Mouse (Mus musculus) hindbrain, embryonic 11.5 days (tissue): ENCODE data around the gene Wdr62. TPM values are rescaled to one million over a fixed set of nuclear protein-coding genes. Genes with fewer than 3 reads are reported as not detected.

Source experiments
- ATAC-seq: fragments of 200-750 bp; cut with Nextera tagmentation; 2 replicates; pipeline ENCODE4 v1.8.0; 2017; ENCODE audit warnings: mild to moderate bottlenecking, moderate TSS enrichment, moderate library complexity; ENCODE audit not compliant: low FRiP score
- DNase-seq: peaks from one replicate; pipeline ENCODE4 v3.0.0-alpha.2; 2015; ENCODE audit warnings: low spot score
- H3K27ac ChIP-seq: fragments of 300-500 bp; sonication (generic); 2 replicates; pipeline ENCODE4 v1.5.1; 2014; ENCODE audit warnings: mild to moderate bottlenecking, low read depth, low read length
- H3K27me3 ChIP-seq: fragments of 300-500 bp; sonication (generic); 2 replicates; pipeline ENCODE4 v1.6.1; 2014; ENCODE audit warnings: mild to moderate bottlenecking, low read length, moderate library complexity, mixed read lengths; ENCODE audit not compliant: control insufficient read depth, insufficient read depth
- H3K36me3 ChIP-seq: fragments of 300-500 bp; sonication (generic); 2 replicates; pipeline ENCODE4 v1.6.1; 2014; ENCODE audit warnings: mild to moderate bottlenecking, low read length, moderate library complexity, mixed read lengths; ENCODE audit not compliant: control insufficient read depth, insufficient read depth
- H3K4me1 ChIP-seq: fragments of 300-500 bp; sonication (generic); replicated peaks from 2 replicates; pipeline ENCODE4 v1.6.1; 2014; ENCODE audit warnings: low read length, mixed read lengths; ENCODE audit not compliant: control insufficient read depth, insufficient read depth
- H3K4me2 ChIP-seq: fragments of 300-500 bp; sonication (generic); replicated peaks from 2 replicates; pipeline ENCODE4 v1.6.1; 2014; ENCODE audit warnings: mild to moderate bottlenecking, low read depth, low read length
- H3K4me3 ChIP-seq: fragments of 300-500 bp; sonication (generic); 2 replicates; pipeline ENCODE4 v1.5.1; 2014; ENCODE audit warnings: low read depth, low read length
- H3K9ac ChIP-seq: fragments of 300-500 bp; sonication (generic); 2 replicates; pipeline ENCODE4 v1.6.1; 2014; ENCODE audit warnings: low read depth, low read length
- H3K9me3 ChIP-seq: fragments of 300-500 bp; sonication (generic); 2 replicates; pipeline ENCODE4 v1.6.1; 2016; ENCODE audit warnings: low read length; ENCODE audit not compliant: control insufficient read depth
- WGBS: fragments of 180-500 bp; shearing (Covaris S2); extraction: QIAGEN DNeasy Blood & Tissue Kit; methylation state at CpG from one replicate; pipeline ENCODE4 v1.1.7; 2014; 5-methylcytosine and 5-hydroxymethylcytosine counted together
- polyA plus RNA-seq: library from polyadenylated mRNA; unstranded; fragments of >200 nt; fragmentation: Nextera tagmentation; extraction: Ambion mirVana; gene quantifications from 2 replicates; pipeline ENCODE4 v1.2.1, GENCODE M21; 2014

Gene Wdr62
- polyA plus RNA-seq, result 5.9 and 8.5 TPM in 2 replicates

- WGBS, result under 1% methylated on average over 49 of the region's 49 CpGs
- H3K27me3 ChIP-seq, result no peaks in the 10 kb centered on the region
- H3K4me3 ChIP-seq, result peak within 1 kb of the TSS; percentile 67
- ATAC-seq (peak; percentile 98), DNase-seq (peak; percentile 94)
- peak within 1 kb of the TSS; percentile 59 for H3K9ac ChIP-seq
- no peaks in the 10 kb centered on the region for H3K9me3 ChIP-seq
- H3K36me3 ChIP-seq, result no peaks in the 10 kb centered on the region
- H3K4me1 ChIP-seq, result no peaks in the 10 kb centered on the region
- H3K4me2 ChIP-seq, result peak within 1 kb of the TSS; percentile 79
- peak within 1 kb of the TSS; percentile 84 for H3K27ac ChIP-seq
Observed at GRCm38 (mm10) chr7:30279951-30280669, at the start of gene Wdr62, which contains the start of gene Thap8. Wdr62 (minus strand) TSS chr7:30280419. Thap8 (plus strand) TSS chr7:30280094.

GRCm38 (mm10) chr7:30328379-30328778 lies 48.2 kb upstream of the Wdr62 start:
- H3K27me3 ChIP-seq, result peaks cover 3% of the 10 kb centered on the region; the same call in 1 of the 2 replicates

GRCm38 (mm10) chr7:30327140-30327539 lies 46.9 kb upstream of the Wdr62 start:
- ATAC-seq (no peak), DNase-seq (no peak)
- Histone ChIP-seq H3K36me3 (no peaks in the 10 kb centered on the region), H3K4me3 (no peak overlapping the region), H3K9me3 (no peaks in the 10 kb centered on the region), H3K27me3 (no peaks in the 10 kb centered on the region), H3K9ac (no peak overlapping the region), H3K4me2 (no peak overlapping the region), H3K4me1 (no peaks in the 10 kb centered on the region; the same call in 1 of the 2 replicates), H3K27ac (no peak overlapping the region)
- 57% methylated on average over 15 of the region's 15 CpGs for WGBS

More at GRCm38 (mm10) chr7:30328379-30328778, 48.2 kb upstream of the Wdr62 start:
- no peaks in the 10 kb centered on the region for H3K36me3 ChIP-seq
- H3K4me2 ChIP-seq, result no peak overlapping the region
- H3K27ac ChIP-seq, result no peak overlapping the region
- DNase-seq, result no peak
- H3K4me3 ChIP-seq, result no peak overlapping the region
- ATAC-seq, result no peak
- H3K9ac ChIP-seq, result no peak overlapping the region
- WGBS, result 54% methylated on average over 10 of the region's 10 CpGs
- H3K9me3 ChIP-seq, result no peaks in the 10 kb centered on the region
- H3K4me1 ChIP-seq, result no peaks in the 10 kb centered on the region; the same call in 1 of the 2 replicates

- no peak for DNase-seq
Observed at GRCm38 (mm10) chr7:30326427-30326826, 46.2 kb upstream of the Wdr62 start.

GRCm38 (mm10) chr7:30325364-30325763 lies 45.1 kb upstream of the Wdr62 start:
- H3K9ac ChIP-seq, result no peak overlapping the region
- H3K4me2 ChIP-seq, result no peak overlapping the region
- no peak overlapping the region for H3K4me3 ChIP-seq
- no peaks in the 10 kb centered on the region for H3K27me3 ChIP-seq
- H3K9me3 ChIP-seq, result no peaks in the 10 kb centered on the region
- H3K4me1 ChIP-seq, result no peaks in the 10 kb centered on the region
- ATAC-seq (no peak), DNase-seq (peak; percentile 76)
- H3K27ac ChIP-seq, result no peak overlapping the region
- no peaks in the 10 kb centered on the region for H3K36me3 ChIP-seq
- 60% methylated on average over 2 of the region's 2 CpGs for WGBS

More at GRCm38 (mm10) chr7:30326427-30326826, 46.2 kb upstream of the Wdr62 start:
- no peak overlapping the region for H3K4me3 ChIP-seq
- H3K4me2 ChIP-seq, result no peak overlapping the region
- no peaks in the 10 kb centered on the region for H3K27me3 ChIP-seq
- H3K4me1 ChIP-seq, result no peaks in the 10 kb centered on the region
- ATAC-seq, result no peak
- H3K9me3 ChIP-seq, result no peaks in the 10 kb centered on the region
- H3K9ac ChIP-seq, result no peak overlapping the region
- no peaks in the 10 kb centered on the region for H3K36me3 ChIP-seq
- no peak overlapping the region for H3K27ac ChIP-seq

GRCm38 (mm10) chr7:30324300-30324944 lies 44.2 kb upstream of the Wdr62 start:
- Histone ChIP-seq H3K27ac (no peak overlapping the region), H3K9me3 (no peaks in the 10 kb centered on the region), H3K4me1 (no peaks in the 10 kb centered on the region), H3K36me3 (no peaks in the 10 kb centered on the region), H3K27me3 (no peaks in the 10 kb centered on the region), H3K9ac (no peak overlapping the region), H3K4me3 (no peak overlapping the region), H3K4me2 (no peak overlapping the region)
- DNase-seq, result no peak
- WGBS, result 85% methylated on average over 5 of the region's 5 CpGs
- ATAC-seq, result no peak

- Histone ChIP-seq H3K4me3 (peak within 1 kb of the TSS; percentile 87), H3K4me2 (peak within 1 kb of the TSS; percentile 84), H3K9me3 (no peaks in the 10 kb centered on the region), H3K4me1 (no peaks in the 10 kb centered on the region), H3K36me3 (no peaks in the 10 kb centered on the region), H3K9ac (peak within 1 kb of the TSS; percentile 42; the same call in 1 of the 2 replicates), H3K27ac (no peak within 1 kb of the TSS), H3K27me3 (no peaks in the 10 kb centered on the region)
- ATAC-seq (no peak), DNase-seq (no peak)
- 77% methylated on average over 3 of the region's 3 CpGs for WGBS
Observed at GRCm38 (mm10) chr7:30323795-30324194, 43.6 kb upstream of the Wdr62 start, which contains the start of gene Sdhaf1. Sdhaf1 (minus strand) TSS chr7:30323895.

- WGBS, result 45% methylated on average over 6 of the region's 6 CpGs
- H3K4me3 ChIP-seq, result peak overlapping the region; percentile 87
- no peaks in the 10 kb centered on the region for H3K4me1 ChIP-seq
- no peaks in the 10 kb centered on the region for H3K27me3 ChIP-seq
- ATAC-seq (0 out of 2 replicates have a peak, but pooled peaks have one; percentile 1), DNase-seq (no peak)
- no peaks in the 10 kb centered on the region for H3K9me3 ChIP-seq
- H3K9ac ChIP-seq, result peak overlapping the region; percentile 42; the same call in 1 of the 2 replicates
- H3K4me2 ChIP-seq, result peak overlapping the region; percentile 84
- H3K27ac ChIP-seq, result no peak overlapping the region
- H3K36me3 ChIP-seq, result no peaks in the 10 kb centered on the region
Observed at GRCm38 (mm10) chr7:30322865-30323264, 42.6 kb upstream of the Wdr62 start.
